Mouse (Mus musculus) heart, embryonic 14.5 days (tissue): ENCODE results near the gene Pi4ka. TPM values are rescaled to one million over a fixed set of nuclear protein-coding genes. Genes with fewer than 3 reads are reported as not detected.
A peak's percentile ranks its signal among the peaks of the same experiment; 100 is the strongest.

Experiments used
- ATAC-seq: fragments of 200-750 bp; cut with Nextera tagmentation; 2 replicates; pipeline ENCODE4 v1.8.0; 2017; ENCODE audit warnings: low read depth, moderate TSS enrichment; ENCODE audit not compliant: insufficient number of reproducible peaks, insufficient read depth, low FRiP score
- H3K27ac ChIP-seq, 2 experiments: fragments of 200-500 bp in 1 of 2; fragments of 300-500 bp in 1 of 2; sonication (generic) in 1 of 2; replicated peaks in 1 of 2; 2 replicates each; pipeline ENCODE4 v1.5.1; 2012 to 2014; ENCODE audit warnings: low read depth in 2 of 2, low read length in 2 of 2, control low read depth in 1 of 2, mild to moderate bottlenecking in 1 of 2, mixed read lengths in 1 of 2; ENCODE audit not compliant: control insufficient read depth in 1 of 2, insufficient read depth in 1 of 2
- H3K27me3 ChIP-seq: fragments of 300-500 bp; sonication (generic); 2 replicates; pipeline ENCODE4 v1.6.1; 2014; ENCODE audit warnings: mild to moderate bottlenecking, low read length, control low read depth; ENCODE audit not compliant: control insufficient read depth, insufficient read depth
- H3K36me3 ChIP-seq: fragments of 300-500 bp; sonication (generic); 2 replicates; pipeline ENCODE4 v1.6.1; 2014; ENCODE audit warnings: mild to moderate bottlenecking, control low read depth, low read length, mixed read lengths; ENCODE audit not compliant: control insufficient read depth, insufficient read depth
- H3K4me1 ChIP-seq, 2 experiments: fragments of 200-500 bp in 1 of 2; fragments of 300-500 bp in 1 of 2; sonication (generic) in 1 of 2; 2 replicates each; pipeline ENCODE4 v1.6.1; 2012 to 2014; ENCODE audit warnings: low read length in 2 of 2, control low read depth in 1 of 2, mixed read lengths in 1 of 2; ENCODE audit not compliant: control insufficient read depth in 2 of 2, insufficient read depth in 2 of 2
- H3K4me2 ChIP-seq: fragments of 300-500 bp; sonication (generic); 2 replicates; pipeline ENCODE4 v1.6.1; 2014; ENCODE audit warnings: mild to moderate bottlenecking, low read length
- H3K4me3 ChIP-seq, 2 experiments: fragments of 200-500 bp in 1 of 2; fragments of 300-500 bp in 1 of 2; sonication (generic) in 1 of 2; 2 replicates each; pipeline ENCODE4 v1.5.1; 2012 to 2014; ENCODE audit warnings: low read length in 2 of 2, mild to moderate bottlenecking in 2 of 2, control low read depth in 1 of 2, low read depth in 1 of 2, moderate library complexity in 1 of 2; ENCODE audit not compliant: control insufficient read depth in 1 of 2, insufficient read depth in 1 of 2
- H3K9ac ChIP-seq: fragments of 300-500 bp; sonication (generic); 2 replicates; pipeline ENCODE4 v1.6.1; 2014; ENCODE audit warnings: mild to moderate bottlenecking, low read length
- H3K9me3 ChIP-seq: fragments of 300-500 bp; sonication (generic); 2 replicates; pipeline ENCODE4 v1.6.1; 2016; ENCODE audit warnings: low read length, control low read depth; ENCODE audit not compliant: control insufficient read depth
- WGBS: fragments of 180-500 bp; shearing (Covaris S2); extraction: QIAGEN DNeasy Blood & Tissue Kit; methylation state at CpG from one replicate; pipeline ENCODE4 v1.1.7; 2014; 5-methylcytosine and 5-hydroxymethylcytosine counted together
- polyA plus RNA-seq: library from polyadenylated mRNA; unstranded; fragments of >200 nt; fragmentation: Nextera tagmentation; extraction: Ambion mirVana; gene quantifications from 2 replicates; pipeline ENCODE4 v1.2.1, GENCODE M21; 2014

The Pi4ka gene
- polyA plus RNA-seq, 1 experiment from 2014 or later, result 40.5 TPM

GRCm38 (mm10) chr16:17254005-17254597 lies 152.0 kb downstream of the Pi4ka start:
- H3K4me3 ChIP-seq, result no peak overlapping the region
- peak overlapping the region; percentile 43 for H3K4me2 ChIP-seq
- no peaks in the 10 kb centered on the region for H3K27me3 ChIP-seq
- peak overlapping the region in 1 of 2 experiments; percentile 38; a peak in 2 of 4 replicates for H3K27ac ChIP-seq
- H3K4me1 ChIP-seq, result peaks cover 34 to 50% of the 10 kb centered on the region in 2 experiments
- peaks cover 29% of the 10 kb centered on the region for H3K36me3 ChIP-seq
- H3K9me3 ChIP-seq, result no peaks in the 10 kb centered on the region
- no peak overlapping the region for H3K9ac ChIP-seq
- 19% methylated on average over 4 of the region's 4 CpGs for WGBS
- no peak for ATAC-seq

DNA sequence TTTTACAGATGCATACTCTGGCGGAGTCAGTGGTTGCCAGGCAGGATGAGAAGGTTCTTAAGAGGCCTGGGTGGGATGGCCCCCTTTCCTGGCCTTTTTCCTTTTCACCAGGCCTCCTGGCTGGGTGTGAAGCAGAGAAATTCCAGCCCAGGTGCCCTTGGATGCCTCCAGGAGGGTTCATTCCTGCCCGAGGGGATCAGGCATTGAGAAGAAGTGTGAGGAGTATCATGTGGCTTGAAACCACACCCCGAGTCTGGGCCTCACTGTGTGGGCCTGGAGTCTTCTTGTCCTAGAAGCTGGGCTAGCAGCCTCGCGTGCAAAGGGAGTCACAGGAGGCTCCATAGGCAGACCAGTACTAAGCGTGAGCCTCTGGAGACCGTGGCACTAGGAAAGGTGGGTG lies 153.3 kb downstream of the Pi4ka start:
- no peak overlapping the region for H3K27ac ChIP-seq
- peaks cover 17% of the 10 kb centered on the region for H3K36me3 ChIP-seq
- H3K4me1 ChIP-seq, result peaks cover 38 to 61% of the 10 kb centered on the region in 2 experiments
- no peaks in the 10 kb centered on the region for H3K9me3 ChIP-seq
- no peak for ATAC-seq
- H3K27me3 ChIP-seq, result no peaks in the 10 kb centered on the region
- no peak overlapping the region for H3K9ac ChIP-seq
- no peak overlapping the region for H3K4me2 ChIP-seq
- no peak overlapping the region for H3K4me3 ChIP-seq
- 54% methylated on average over 7 of the region's 7 CpGs for WGBS

GRCm38 (mm10) chr16:17252086-17252726 lies 153.9 kb downstream of the Pi4ka start:
- H3K9ac ChIP-seq, result no peak overlapping the region
- no peak for ATAC-seq
- H3K4me3 ChIP-seq, result no peak overlapping the region
- WGBS, result 58% methylated on average over 3 of the region's 3 CpGs
- no peak overlapping the region for H3K4me2 ChIP-seq
- no peak overlapping the region for H3K27ac ChIP-seq
- peaks cover 10% of the 10 kb centered on the region for H3K36me3 ChIP-seq
- no peaks in the 10 kb centered on the region for H3K27me3 ChIP-seq
- peaks cover 42 to 64% of the 10 kb centered on the region in 2 experiments for H3K4me1 ChIP-seq
- H3K9me3 ChIP-seq, result no peaks in the 10 kb centered on the region

- Histone ChIP-seq H3K27me3 (no peaks in the 10 kb centered on the region), H3K4me2 (no peak overlapping the region), H3K27ac (no peak overlapping the region), H3K4me3 (no peak overlapping the region), H3K36me3 (0 out of 2 replicates have a peak, but pooled peaks cover 8% of the 10 kb centered on the region), H3K9ac (no peak overlapping the region), H3K4me1 (peaks cover 43 to 65% of the 10 kb centered on the region in 2 experiments), H3K9me3 (no peaks in the 10 kb centered on the region)
- ATAC-seq, result no peak
- 32% methylated on average over 3 of the region's 3 CpGs for WGBS
These were observed 154.6 kb downstream of the Pi4ka start for GRCm38 (mm10) chr16:17251539-17251938.

DNA sequence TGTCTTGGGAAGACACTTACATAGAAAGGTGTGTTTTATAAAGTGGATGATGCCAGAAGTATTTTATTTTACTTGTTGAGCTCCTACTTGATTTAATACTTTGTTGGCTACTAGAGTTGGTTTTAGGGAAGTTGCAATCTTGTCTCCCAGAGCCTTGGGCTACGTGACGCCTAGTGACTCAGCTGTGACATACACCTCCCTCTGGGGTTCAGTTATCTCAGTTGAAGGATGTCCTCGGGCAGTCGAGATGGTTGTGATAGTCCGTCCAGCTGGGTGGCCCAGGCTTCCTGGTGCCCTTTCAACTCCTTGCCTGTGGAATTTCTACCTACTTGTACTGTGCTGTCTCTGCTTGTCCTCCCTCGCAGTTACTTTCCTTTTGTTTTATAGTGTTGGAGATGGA lies 157.0 kb downstream of the Pi4ka start:
- no peaks in the 10 kb centered on the region for H3K27me3 ChIP-seq
- 31% methylated on average over 6 of the region's 6 CpGs for WGBS
- H3K9me3 ChIP-seq, result no peaks in the 10 kb centered on the region
- H3K4me3 ChIP-seq, result no peak overlapping the region
- H3K9ac ChIP-seq, result 0 out of 2 replicates have a peak overlapping the region, but pooled peaks have one; percentile 27
- no peak overlapping the region for H3K4me2 ChIP-seq
- H3K4me1 ChIP-seq, result peaks cover 39 to 62% of the 10 kb centered on the region in 2 experiments
- no peak overlapping the region for H3K27ac ChIP-seq
- no peaks in the 10 kb centered on the region for H3K36me3 ChIP-seq
- ATAC-seq, result no peak

DNA sequence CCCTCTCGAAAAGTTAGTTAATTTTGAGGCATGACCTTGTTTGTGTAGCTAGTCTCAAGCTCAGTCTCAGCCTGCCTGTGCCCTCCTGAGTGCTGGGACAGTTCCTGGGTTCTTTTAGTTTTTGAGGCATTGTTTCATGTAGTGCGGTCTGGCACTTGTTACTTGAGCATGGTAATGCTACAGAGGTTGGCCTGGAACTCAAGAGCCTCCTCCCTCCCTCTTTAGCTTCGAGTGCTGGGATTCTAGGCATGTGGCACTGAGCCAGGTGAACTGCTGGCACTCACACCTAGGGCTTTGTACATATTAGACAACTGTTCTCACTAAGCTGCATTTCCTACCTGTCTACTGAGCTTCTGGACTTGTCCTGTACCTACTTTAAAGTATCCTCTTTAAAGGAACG lies 158.4 kb downstream of the Pi4ka start:
- Histone ChIP-seq H3K27me3 (no peaks in the 10 kb centered on the region), H3K36me3 (no peaks in the 10 kb centered on the region), H3K4me1 (peaks cover 33 to 57% of the 10 kb centered on the region in 2 experiments), H3K4me2 (0 out of 2 replicates have a peak overlapping the region, but pooled peaks have one; percentile 20), H3K9me3 (no peaks in the 10 kb centered on the region), H3K9ac (no peak overlapping the region), H3K27ac (peak overlapping the region; percentile 71 to 84), H3K4me3 (no peak overlapping the region)
- ATAC-seq, result 0 out of 2 replicates have a peak, but pooled peaks have one; percentile 40
- 33% methylated on average over 4 of the region's 4 CpGs for WGBS

DNA sequence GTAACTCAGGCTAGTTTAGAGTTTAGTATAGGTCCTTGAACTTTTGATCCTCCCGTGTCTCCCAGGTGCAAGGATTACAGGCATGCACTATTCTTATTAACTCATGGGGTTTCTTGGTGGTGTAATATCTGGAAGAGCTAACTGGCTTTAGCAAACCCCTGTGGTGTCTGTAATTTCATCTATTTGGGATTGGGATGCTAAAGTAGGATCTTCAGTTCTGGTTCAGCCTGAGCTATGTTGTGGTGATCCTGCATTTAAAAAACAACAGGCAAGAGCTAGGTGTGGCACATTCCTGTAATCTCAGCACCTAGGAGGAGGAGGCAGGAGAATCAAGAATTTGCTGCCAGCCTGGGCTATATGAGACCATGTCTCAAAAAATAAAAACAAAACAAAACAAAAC lies 161.1 kb downstream of the Pi4ka start:
- WGBS, result 83% methylated on average over 1 of the region's 1 CpGs
- no peak overlapping the region for H3K4me2 ChIP-seq
- no peak overlapping the region for H3K4me3 ChIP-seq
- H3K9ac ChIP-seq, result no peak overlapping the region
- H3K4me1 ChIP-seq, result peaks cover 22 to 49% of the 10 kb centered on the region in 2 experiments
- no peak for ATAC-seq
- no peaks in the 10 kb centered on the region for H3K9me3 ChIP-seq
- H3K36me3 ChIP-seq, result no peaks in the 10 kb centered on the region
- no peak overlapping the region for H3K27ac ChIP-seq
- H3K27me3 ChIP-seq, result no peaks in the 10 kb centered on the region
